Mouse (Mus musculus): ENCODE measurements around the gene Polr3a. TPM values are rescaled to one million over a fixed set of nuclear protein-coding genes. Genes with fewer than 3 reads are reported as not detected.
A peak's percentile ranks its signal among the peaks of the same experiment; 100 is the strongest.

Gene Polr3a
- polyA plus RNA-seq, 2 experiments: 4.3 to 5.4 TPM

- TF ChIP-seq EP300 (IDR thresholded peaks at IDR 0.05; ENCODE audit: low read depth): no peak
- TF ChIP-seq CTCF (IDR thresholded peaks at IDR 0.05; ENCODE audit: low read depth): peak; percentile 82
- no peak overlapping the region for H3K4me2 ChIP-seq (ENCODE audit: low read depth)
- H3K9ac ChIP-seq (replicated peaks): no peak overlapping the region
- peaks cover 36% of the 10 kb centered on the region for H3K36me3 ChIP-seq (replicated peaks; ENCODE audit: control insufficient read depth, insufficient read depth, low read depth)
- H3K27me3 ChIP-seq (ENCODE audit: control insufficient read depth, insufficient read depth, low read length): no peaks in the 10 kb centered on the region
- H3K9me3 ChIP-seq (ENCODE audit: control insufficient read depth, low read length): no peaks in the 10 kb centered on the region
- H3K27ac ChIP-seq: no peak overlapping the region
- WGBS (ENCODE audit: insufficient replicate concordance): 21% methylated on average over 18 of the region's 18 CpGs
- ATAC-seq (ENCODE audit: insufficient read depth): peak; percentile 32; the same call in 1 of the 2 replicates
- peaks cover 0 to 3% of the 10 kb centered on the region in 2 experiments; a peak in 1 of 4 replicates for H3K4me1 ChIP-seq (replicated peaks; ENCODE audit: control insufficient read depth in 2 of 2, insufficient read depth in 2 of 2, low read length in 1 of 2)
- no peak overlapping the region for H3K4me3 ChIP-seq (ENCODE audit: insufficient read depth in 1 of 2, low read depth in 2 of 2, low read length in 2 of 2)
- DNase-seq (ENCODE audit: low read depth in 3 of 3, low spot score in 3 of 3): peak in 1 of 3 experiments; percentile 28
These were observed 13.4 kb upstream of the Polr3a start for GRCm38 (mm10) chr14:24500091-24500844.

GRCm38 (mm10) chr14:24499478-24499877, 12.6 kb upstream of the Polr3a start:
- ATAC-seq (ENCODE audit: insufficient read depth) (peak; percentile 22; the same call in 1 of the 2 replicates), DNase-seq (ENCODE audit: low read depth in 3 of 3, low spot score in 3 of 3) (no peak)
- Histone ChIP-seq H3K36me3 (replicated peaks; ENCODE audit: control insufficient read depth, insufficient read depth, low read depth) (peaks cover 44% of the 10 kb centered on the region), H3K27me3 (ENCODE audit: control insufficient read depth, insufficient read depth, low read length) (no peaks in the 10 kb centered on the region), H3K4me1 (replicated peaks; ENCODE audit: control insufficient read depth in 2 of 2, insufficient read depth in 2 of 2, low read length in 1 of 2) (peaks cover 0 to 3% of the 10 kb centered on the region in 2 experiments; a peak in 1 of 4 replicates), H3K27ac (no peak overlapping the region), H3K4me3 (ENCODE audit: insufficient read depth in 1 of 2, low read depth in 2 of 2, low read length in 2 of 2) (no peak overlapping the region), H3K4me2 (ENCODE audit: low read depth) (no peak overlapping the region), H3K9me3 (ENCODE audit: control insufficient read depth, low read length) (no peaks in the 10 kb centered on the region), H3K9ac (replicated peaks) (no peak overlapping the region)
- TF ChIP-seq EP300 (IDR thresholded peaks at IDR 0.05; ENCODE audit: low read depth) (no peak), CTCF (IDR thresholded peaks at IDR 0.05; ENCODE audit: low read depth) (no peak)
- WGBS (ENCODE audit: insufficient replicate concordance): 34% methylated on average over 9 of the region's 9 CpGs

- ATAC-seq (ENCODE audit: insufficient read depth) (no peak), DNase-seq (ENCODE audit: low read depth in 3 of 3, low spot score in 3 of 3) (no peak)
- TF ChIP-seq CTCF (IDR thresholded peaks at IDR 0.05; ENCODE audit: low read depth) (no peak), EP300 (IDR thresholded peaks at IDR 0.05; ENCODE audit: low read depth) (no peak)
- Histone ChIP-seq H3K9ac (replicated peaks) (no peak overlapping the region), H3K27me3 (ENCODE audit: control insufficient read depth, insufficient read depth, low read length) (no peaks in the 10 kb centered on the region), H3K9me3 (ENCODE audit: control insufficient read depth, low read length) (no peaks in the 10 kb centered on the region), H3K36me3 (replicated peaks; ENCODE audit: control insufficient read depth, insufficient read depth, low read depth) (peaks cover 51% of the 10 kb centered on the region), H3K27ac (no peak overlapping the region), H3K4me2 (ENCODE audit: low read depth) (no peak overlapping the region), H3K4me1 (replicated peaks; ENCODE audit: control insufficient read depth in 2 of 2, insufficient read depth in 2 of 2, low read length in 1 of 2) (peaks cover under 1 to 3% of the 10 kb centered on the region in 2 experiments; a peak in 3 of 4 replicates), H3K4me3 (ENCODE audit: insufficient read depth in 1 of 2, low read depth in 2 of 2, low read length in 2 of 2) (no peak overlapping the region)
- 61% methylated on average over 5 of the region's 5 CpGs for WGBS (ENCODE audit: insufficient replicate concordance)
These were observed 11.8 kb upstream of the Polr3a start for GRCm38 (mm10) chr14:24498561-24499255.

GRCm38 (mm10) chr14:24497443-24497842, 10.6 kb upstream of the Polr3a start:
- WGBS (ENCODE audit: insufficient replicate concordance): 73% methylated on average over 1 of the region's 1 CpGs
- H3K36me3 ChIP-seq (replicated peaks; ENCODE audit: control insufficient read depth, insufficient read depth, low read depth): peaks cover 64% of the 10 kb centered on the region
- no peak overlapping the region for H3K4me3 ChIP-seq (ENCODE audit: insufficient read depth in 1 of 2, low read depth in 2 of 2, low read length in 2 of 2)
- no peak for TF ChIP-seq CTCF (IDR thresholded peaks at IDR 0.05; ENCODE audit: low read depth)
- TF ChIP-seq EP300 (IDR thresholded peaks at IDR 0.05; ENCODE audit: low read depth): no peak
- DNase-seq (ENCODE audit: low read depth in 3 of 3, low spot score in 3 of 3): no peak
- H3K4me1 ChIP-seq (replicated peaks; ENCODE audit: control insufficient read depth in 2 of 2, insufficient read depth in 2 of 2, low read length in 1 of 2): peaks cover 8 to 11% of the 10 kb centered on the region in 2 experiments
- no peaks in the 10 kb centered on the region for H3K9me3 ChIP-seq (ENCODE audit: control insufficient read depth, low read length)
- no peak overlapping the region; the same call in 1 of the 2 replicates for H3K9ac ChIP-seq (replicated peaks)
- no peak for ATAC-seq (ENCODE audit: insufficient read depth)
- H3K27ac ChIP-seq: no peak overlapping the region
- no peaks in the 10 kb centered on the region for H3K27me3 ChIP-seq (ENCODE audit: control insufficient read depth, insufficient read depth, low read length)
- H3K4me2 ChIP-seq (ENCODE audit: low read depth): no peak overlapping the region

- Histone ChIP-seq H3K27ac (no peak overlapping the region), H3K9ac (replicated peaks) (no peak overlapping the region), H3K27me3 (ENCODE audit: control insufficient read depth, insufficient read depth, low read length) (no peaks in the 10 kb centered on the region), H3K9me3 (ENCODE audit: control insufficient read depth, low read length) (no peaks in the 10 kb centered on the region), H3K4me1 (replicated peaks; ENCODE audit: control insufficient read depth in 2 of 2, insufficient read depth in 2 of 2, low read length in 1 of 2) (peaks cover 11 to 15% of the 10 kb centered on the region in 2 experiments), H3K36me3 (replicated peaks; ENCODE audit: control insufficient read depth, insufficient read depth, low read depth) (peaks cover 71% of the 10 kb centered on the region), H3K4me2 (ENCODE audit: low read depth) (no peak overlapping the region), H3K4me3 (ENCODE audit: insufficient read depth in 1 of 2, low read depth in 2 of 2, low read length in 2 of 2) (no peak overlapping the region)
- ATAC-seq (ENCODE audit: insufficient read depth) (no peak), DNase-seq (ENCODE audit: low read depth in 3 of 3, low spot score in 3 of 3) (no peak)
- WGBS (ENCODE audit: insufficient replicate concordance): 72% methylated on average over 1 of the region's 1 CpGs
- TF ChIP-seq CTCF (IDR thresholded peaks at IDR 0.05; ENCODE audit: low read depth): no peak
- TF ChIP-seq EP300 (IDR thresholded peaks at IDR 0.05; ENCODE audit: low read depth): no peak
These were observed 9.6 kb upstream of the Polr3a start for GRCm38 (mm10) chr14:24496507-24496906.
